Mouse (Mus musculus) cerebellum, adult 11-12 months (tissue): ENCODE data around the gene Plrg1.

Source experiments
- DNase-seq: peaks from one replicate; pipeline ENCODE4 v3.0.0; 2022

Plrg1 gene

DNA sequence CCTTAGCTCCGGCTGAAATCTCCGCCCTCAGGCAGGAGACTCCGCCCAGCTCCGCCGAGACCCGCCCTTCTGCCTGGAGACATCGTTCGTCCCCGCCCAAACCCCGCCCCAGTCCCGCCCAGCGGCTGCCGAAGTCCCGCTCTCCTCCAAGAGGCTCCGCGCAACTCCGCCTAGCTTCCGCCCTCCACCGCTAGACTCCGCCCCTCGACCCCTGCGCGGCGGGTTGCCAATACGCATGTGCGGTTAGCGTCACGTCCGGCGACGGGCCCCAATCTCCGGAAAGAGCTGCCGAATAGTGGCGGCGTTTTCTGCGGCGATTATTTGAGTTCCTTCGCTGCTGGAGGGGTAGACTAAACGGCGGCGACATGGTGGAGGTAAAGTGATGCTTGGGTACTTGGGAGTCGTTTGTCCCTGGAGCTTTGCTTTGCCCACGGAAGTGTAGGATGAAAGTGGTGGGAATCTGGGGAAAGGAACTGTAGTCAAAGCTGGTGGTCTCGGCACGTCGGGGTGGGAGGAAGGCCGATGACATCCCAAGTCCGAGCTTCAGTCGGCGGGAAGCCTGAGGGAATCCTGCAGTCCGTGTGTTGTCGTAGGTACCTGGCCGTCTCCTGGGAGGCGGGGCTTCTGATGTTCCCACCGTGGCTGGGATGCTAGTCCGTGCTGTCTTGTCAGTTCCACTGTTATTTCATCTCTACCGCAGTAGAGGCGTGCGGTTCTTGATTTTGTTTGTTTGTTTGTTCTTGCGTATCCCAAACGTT, at the start of gene Plrg1:
TSS of gene Plrg1 (plus strand) at position 242 of the 758 bp plus-strand sequence.
- DNase-seq: peak; percentile 98

DNA sequence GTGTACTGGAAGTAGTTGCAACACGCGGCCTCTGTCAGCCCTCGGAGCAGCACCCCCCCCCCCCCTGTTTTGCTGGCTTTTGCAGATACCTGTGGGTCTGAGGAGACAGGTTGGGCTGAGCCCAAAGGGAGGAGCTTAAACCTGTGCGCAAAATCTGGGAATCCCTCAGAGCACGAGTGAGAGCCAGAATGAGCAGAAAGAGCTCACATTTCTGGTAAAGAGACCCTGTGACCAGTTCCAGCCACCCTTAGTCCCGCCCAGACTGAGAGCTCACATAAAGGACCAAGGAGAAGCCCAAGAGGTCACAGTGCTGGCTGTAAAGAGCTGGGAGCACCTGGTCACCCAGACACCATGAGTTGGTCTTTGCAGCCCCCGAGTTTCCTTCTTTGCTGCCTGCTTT, 47.8 kb upstream of the Plrg1 start, which contains the start of gene Fgg:
TSS of gene Fgg (plus strand) at position 168 of the 400 bp plus-strand sequence.
- DNase-seq: no peak

DNA sequence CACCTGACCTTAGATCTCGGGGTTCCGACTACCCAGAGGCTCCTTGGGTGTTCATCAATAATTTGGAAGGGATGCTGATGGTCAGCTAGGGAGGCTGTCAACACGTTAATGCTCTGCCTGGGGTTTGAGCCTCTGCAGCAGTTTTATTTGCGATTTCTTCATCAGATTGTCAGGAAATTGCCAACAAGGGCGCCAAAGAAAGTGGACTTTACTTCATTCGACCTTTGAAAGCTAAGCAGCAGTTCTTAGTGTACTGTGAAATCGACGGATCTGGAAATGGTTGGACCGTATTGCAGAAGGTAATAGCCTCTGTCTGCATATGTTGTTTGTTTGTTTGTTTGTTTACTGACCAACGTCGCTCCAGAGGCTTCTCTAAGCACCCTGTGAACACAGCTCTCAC, 45.0 kb upstream of the Plrg1 start:
- DNase-seq: no peak

DNA sequence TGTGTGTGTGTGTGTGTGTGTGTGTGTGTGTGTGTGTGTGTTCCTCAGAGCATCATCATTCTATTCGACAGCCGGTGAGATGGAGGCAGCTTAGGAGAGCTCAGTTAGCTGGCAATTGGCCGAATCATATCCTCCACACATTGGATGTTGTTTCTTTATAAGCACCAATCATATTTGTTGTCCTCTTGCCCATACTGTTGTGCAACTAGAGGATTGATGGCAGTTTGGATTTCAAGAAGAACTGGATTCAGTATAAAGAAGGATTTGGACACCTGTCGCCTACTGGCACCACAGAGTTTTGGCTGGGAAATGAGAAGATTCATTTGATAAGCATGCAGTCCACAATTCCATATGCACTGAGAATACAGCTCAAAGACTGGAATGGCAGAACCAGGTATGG, 44.2 kb upstream of the Plrg1 start:
- DNase-seq: no peak

DNA sequence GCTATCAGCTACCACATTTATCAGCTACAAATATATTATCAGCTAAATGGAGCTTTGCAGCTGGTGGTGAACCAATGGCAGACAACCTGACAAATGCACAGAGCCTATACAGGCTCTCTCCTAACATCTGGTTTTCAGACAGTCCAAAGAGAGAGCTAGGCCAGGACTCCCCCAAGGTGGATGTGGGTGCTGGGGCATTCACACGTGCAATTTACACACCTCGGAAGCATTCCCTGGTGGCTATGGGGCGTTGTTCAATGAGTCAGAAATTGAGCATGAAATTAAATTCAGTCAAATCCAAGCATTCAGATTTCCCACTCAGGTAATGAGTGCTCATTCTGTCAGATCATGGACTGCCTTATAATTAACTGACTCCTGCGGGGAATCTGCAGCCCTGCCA, 43.8 kb upstream of the Plrg1 start:
- no peak for DNase-seq

DNA sequence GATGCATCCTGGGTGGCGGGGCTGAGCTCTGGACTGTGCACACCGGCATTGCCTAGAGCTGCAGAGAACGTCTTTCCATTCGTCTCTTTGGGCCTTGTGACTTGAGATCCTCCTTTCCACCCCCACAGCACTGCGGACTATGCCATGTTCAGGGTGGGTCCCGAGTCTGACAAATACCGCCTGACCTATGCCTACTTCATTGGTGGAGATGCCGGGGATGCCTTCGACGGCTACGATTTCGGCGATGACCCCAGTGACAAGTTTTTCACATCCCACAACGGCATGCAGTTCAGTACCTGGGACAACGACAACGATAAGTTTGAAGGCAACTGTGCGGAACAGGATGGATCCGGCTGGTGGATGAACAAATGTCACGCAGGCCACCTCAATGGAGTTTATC, 42.7 kb upstream of the Plrg1 start:
- DNase-seq: no peak

DNA sequence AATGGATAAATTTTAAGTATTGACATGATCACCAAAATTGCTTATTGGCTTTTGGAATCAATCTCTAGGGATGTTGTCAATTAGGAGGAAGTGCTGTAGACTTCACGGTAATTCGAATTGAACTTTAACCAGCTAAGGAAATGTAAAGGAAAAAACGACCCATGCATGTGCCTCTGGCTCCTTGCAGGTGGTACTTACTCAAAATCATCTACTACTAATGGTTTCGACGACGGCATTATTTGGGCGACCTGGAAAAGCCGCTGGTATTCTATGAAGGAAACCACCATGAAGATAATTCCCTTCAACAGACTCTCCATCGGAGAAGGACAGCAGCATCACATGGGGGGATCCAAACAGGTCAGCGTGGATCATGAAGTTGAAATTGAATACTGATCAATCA, 41.4 kb upstream of the Plrg1 start:
- no peak for DNase-seq

DNA sequence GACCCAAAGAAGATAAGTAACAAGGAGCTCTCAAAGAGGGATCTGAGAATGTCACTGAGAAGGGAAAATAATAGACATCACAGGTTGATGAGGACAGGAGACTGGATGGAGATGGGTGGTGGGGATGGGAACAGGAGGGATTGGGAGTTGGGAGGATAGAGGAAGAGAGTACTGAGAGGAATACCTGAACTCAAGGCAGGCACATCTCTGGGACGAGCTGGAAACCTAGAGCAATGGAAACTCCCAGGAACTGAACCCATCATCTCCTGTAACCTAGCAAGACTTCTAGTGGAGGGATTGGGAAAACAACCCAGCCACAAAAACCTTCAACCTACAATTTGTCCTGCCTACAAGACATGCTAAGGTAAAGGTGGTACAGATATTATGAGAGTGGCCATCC, 39.1 kb upstream of the Plrg1 start:
- no peak for DNase-seq

DNA sequence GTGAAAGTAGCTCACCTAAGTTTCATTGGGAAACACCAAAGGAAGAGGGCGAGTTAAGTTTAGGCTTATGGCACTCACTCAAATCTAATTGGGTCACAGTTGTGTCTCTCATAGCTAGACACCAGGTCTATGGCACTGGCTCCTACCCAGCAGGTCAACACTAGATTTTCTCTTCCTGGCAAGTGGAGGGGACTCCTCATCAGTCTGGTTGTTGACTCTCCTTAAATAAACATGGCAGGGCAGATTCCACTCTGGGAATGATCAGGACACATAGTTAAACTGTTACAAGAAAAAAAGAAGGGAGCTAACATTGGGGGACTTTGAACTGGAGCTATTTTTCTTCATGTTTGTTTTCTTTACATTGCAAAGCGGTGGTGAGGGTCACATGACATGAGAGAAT, 34.9 kb upstream of the Plrg1 start:
- DNase-seq: no peak

DNA sequence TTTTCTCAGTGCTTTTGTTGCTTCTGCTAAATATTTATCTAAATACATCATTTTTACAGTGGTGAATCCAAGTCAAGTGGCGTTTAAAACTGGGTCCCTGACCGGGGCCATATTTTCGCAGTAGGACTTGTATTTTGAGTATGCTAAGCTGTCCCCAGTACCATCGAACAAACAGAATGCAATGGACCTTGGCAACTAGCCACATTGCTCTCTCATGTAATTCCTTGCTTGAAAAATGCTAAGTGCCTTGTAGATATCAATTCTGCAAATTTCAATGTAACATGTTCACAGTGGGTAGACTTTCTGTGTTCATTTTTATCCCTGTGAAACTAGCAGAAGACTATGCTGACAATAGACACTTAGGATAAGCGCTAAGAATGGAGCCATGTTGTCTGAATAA, 34.1 kb upstream of the Plrg1 start:
- no peak for DNase-seq

DNA sequence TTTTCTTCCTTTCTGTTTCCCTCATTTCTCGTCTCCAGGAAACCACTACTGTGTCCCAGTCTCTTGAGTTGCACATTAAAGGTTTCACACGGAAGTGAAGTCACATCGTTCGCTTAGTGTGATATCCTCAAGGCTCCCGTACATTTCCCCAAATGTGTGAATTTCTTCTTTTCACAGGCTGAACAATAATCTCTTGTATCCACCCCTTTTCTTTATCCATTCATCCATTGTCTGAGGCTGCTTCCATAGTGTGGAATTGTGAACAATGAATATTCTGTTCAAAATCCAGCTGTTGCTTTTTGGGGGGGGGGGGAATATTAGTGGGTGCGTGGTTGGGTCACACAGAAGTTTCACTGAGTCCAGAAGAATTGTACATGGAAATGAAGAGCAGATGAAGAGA, 30.3 kb upstream of the Plrg1 start:
- DNase-seq: no peak

DNA sequence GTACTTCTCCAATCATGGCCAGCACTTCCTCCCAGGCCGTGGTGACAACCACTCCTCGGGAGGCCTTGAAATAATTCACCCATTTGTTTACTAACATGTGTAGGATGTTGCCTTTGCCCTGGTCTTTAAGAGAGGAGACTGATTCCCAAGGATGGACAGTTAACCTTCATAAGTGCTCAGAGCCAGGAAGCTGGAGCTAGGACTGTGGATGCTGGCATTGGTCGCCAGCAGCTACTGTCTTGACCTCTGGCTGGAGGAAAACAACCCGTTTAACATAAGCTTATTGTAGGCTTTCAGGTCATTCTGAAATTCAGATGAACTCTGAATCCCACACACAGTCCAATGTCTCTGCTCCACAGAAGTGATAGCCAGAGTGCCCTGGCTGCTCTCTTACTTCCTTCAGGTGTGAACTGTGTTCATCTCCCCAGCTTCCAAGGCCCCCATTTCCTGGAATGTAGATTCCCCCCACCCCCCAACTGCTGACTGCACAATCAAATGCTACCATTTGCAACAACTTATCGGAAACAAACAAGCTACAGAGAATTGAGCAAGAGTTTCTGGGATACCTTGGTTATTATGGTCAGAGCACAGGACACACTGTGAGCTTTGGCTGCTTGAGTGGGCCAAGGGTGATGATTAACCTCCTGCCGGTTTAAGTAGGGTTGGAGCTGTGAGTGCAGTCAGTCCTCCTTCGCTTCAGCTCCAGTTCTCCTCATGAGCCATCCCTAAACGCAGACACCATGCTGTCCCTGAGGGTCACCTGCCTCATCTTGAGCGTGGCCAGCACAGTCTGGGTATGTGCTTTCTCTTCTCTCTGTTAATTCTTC, 29.6 kb upstream of the Plrg1 start, which contains the start of gene Fga:
TSS of gene Fga (plus strand) at position 602 of the 827 bp plus-strand sequence.
- no peak for DNase-seq

DNA sequence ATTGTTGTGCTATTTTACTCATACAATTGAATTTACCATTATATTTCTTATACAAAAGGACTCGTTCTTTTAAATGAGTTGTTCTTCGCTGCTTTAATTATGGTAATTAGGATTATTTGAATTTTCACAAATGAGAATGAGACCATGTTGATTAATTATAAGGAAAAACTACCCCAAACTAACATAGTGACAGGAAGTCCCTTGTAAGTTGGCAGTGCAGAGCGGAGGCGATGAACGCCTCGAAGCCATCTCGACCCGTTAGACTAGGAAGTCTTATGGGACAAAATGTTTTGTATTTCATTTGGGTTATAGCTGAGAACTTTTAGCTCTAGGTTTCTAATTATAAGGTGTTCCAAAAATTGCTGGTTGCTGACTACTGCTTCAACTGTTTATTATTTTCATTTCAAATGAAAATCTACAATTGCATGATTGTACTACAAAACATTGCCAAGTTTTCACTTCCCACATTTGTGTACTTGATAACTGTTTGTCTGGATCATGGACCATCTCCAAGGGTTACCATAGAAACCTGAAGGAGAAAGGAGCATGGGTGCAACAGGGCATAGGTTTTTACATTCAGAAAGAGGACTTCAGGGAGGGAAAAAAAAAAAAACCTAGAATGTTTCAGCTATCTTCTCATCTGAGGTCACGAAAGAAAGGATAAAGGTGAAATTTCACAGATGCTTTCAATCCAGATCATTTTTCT, 27.6 kb upstream of the Plrg1 start:
- DNase-seq: no peak

DNA sequence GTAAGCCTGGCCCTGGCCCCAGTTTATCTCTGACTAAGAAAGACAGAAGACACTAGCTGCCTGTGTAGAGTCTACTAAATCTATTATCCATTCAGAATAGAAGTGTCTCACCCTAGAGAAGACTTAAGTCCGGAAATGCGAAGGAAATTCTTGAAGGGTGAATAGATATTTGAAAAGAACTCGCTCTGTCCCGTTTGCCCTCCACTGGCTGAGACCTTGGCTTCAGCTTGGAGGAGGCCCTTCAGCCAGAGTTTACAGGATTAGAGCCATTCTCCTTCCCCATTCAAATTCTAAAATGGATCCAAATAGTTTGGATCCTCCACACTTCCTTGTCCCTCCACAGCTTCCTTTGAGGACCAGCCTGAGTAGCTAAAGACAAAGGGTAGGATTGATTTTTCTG, 25.0 kb upstream of the Plrg1 start:
- no peak for DNase-seq

DNA sequence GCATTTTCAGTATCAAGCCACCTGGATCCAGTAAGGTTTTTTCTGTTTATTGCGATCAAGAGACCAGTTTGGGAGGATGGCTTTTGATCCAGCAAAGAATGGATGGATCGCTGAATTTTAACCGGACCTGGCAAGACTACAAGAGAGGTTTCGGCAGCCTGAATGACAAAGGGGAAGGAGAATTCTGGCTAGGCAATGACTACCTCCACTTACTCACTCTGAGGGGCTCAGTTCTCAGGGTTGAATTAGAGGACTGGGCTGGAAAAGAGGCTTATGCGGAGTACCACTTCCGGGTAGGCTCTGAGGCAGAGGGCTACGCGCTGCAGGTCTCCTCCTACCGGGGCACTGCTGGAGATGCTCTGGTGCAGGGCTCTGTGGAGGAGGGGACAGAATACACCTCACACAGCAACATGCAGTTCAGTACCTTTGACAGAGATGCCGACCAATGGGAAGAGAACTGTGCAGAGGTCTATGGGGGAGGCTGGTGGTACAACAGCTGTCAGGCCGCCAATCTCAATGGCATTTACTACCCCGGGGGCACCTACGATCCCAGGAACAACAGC, 22.5 kb upstream of the Plrg1 start:
- no peak for DNase-seq

DNA sequence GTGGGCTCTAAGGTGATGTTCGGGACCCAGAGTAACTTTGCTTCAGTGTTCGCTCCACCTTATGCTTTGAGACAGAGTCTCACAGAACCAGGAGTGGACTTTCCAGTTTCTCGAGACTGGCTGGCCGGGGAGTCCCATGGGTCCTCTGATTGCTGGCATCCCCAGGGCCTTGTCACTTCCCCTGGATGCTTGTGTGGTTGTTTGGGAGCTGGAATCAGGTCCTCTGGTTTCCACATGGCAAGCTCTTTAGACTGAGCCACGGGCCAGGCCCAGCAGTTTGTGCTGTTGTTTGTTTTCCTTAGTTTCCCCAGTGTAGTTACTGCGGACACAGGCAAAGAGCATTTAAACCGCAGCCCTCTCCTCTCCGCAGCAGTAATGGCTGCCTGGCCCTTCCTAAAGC, 21.5 kb upstream of the Plrg1 start:
- no peak for DNase-seq

DNA sequence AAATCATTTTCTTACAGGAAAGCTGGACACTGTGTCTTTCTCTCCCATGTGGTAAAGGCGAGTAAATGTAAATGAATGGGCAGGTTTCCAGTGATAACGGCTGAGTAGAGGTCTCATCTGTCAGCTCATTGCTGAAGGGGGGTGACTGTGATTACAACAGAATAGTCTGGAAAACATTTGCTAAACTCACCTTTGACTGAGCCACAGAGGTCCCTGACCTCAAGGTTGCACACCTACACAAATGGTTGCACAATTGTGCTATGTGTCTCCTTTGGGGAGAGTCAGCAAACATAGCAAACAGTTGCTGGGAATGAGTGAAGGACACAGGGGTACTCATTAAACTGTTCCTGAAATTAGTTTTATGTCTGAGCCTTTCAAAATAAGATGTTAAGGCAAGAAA, 16.5 kb upstream of the Plrg1 start:
- no peak for DNase-seq

DNA sequence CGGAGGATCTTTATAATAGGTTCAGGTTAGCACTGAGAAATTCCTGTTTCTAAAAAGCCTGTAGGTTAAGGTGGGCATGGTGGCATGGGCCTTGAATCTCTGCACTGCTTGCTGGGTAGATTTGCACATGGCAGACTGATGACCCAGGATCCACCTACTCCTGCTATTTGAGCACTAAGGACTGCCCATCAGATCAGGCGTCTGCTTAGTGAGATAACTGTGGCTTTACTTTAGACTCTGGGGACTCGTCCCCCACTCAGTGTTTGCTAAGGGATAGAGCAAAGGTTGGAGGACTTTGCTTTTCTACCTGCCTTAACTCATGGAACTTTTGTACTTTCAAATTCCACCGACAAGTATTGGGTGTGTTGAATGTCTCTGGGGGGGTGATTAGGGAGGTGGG, 15.7 kb upstream of the Plrg1 start:
- DNase-seq: no peak

DNA sequence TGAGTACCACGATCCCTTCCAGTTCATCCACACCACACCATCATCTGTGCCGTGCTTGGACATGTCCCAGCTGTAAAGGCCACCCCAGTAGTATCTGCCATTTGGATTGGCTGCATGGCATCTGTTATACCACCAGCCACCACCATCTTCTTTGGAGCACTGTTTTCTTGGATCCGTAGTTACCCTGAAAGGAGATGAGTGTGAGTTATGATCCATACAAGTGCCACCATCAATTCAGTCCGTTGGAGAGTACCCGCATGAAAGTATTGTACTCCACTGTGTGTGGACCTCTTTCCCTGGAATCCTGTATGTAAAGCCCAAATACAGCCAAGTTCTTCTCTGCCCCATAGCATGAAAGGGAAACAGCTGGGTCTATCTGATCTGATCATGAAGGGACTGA, 12.9 kb upstream of the Plrg1 start:
- DNase-seq: no peak

DNA sequence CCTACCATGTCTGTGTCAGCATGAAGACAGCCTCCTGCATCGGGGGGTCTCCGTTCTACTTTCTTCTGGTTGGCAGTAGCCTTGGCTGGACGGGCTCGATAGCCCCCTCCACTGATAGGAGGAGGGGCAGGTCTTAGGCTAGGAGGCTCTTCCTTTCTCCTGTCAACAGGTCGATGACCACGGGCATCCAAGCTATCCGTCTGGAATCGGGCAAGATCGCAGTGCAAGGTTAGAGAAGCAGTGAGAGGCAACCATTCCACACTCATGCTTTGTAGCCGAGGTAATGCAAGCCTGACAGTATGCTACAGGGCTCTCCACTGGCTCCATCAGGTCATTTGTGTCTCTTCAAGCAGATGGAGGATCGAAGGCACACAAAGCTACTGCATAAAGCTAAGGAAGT, 8.7 kb upstream of the Plrg1 start:
- DNase-seq: no peak

DNA sequence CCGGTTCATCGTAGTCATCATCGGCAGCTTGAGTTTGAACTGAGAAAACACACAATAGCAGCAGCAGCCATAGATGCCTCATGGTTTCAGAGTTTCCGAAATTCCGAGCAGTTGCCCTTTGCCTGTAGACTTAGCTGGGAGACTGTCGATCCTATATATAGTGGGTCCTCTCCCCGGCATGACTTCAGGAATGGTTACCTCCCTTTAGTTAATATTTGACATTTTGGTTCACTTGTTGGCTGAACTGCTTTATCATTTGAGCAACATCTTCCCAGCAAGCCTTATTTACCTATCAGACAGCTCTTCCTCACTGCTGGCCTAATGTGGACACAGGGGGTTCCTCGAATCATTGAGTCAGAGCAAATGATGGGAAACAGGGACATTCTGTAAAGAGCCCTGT, 5.6 kb upstream of the Plrg1 start, which contains the start of gene Fgb:
TSS of gene Fgb (minus strand) at position 184 of the 400 bp plus-strand sequence.
- no peak for DNase-seq

DNA sequence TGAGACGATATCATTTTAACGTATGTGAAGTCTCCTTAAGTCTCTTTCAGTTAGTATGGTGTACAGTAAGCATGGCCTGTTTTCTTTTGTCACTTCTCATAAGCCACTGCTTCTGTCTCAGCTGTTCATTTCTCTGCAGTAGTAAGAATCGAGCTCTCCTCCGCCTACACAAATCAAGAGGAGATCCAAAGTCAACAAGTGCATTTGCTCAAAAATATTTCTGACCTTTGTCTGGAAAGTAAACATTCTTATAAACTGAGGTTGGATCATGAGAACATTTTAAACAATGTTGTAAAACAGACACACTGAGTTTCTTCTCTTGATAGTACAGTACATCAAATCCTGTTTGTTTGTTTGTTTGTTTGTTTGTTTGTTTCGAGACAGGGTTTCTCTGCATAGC, 4.7 kb upstream of the Plrg1 start:
- DNase-seq: no peak

DNA sequence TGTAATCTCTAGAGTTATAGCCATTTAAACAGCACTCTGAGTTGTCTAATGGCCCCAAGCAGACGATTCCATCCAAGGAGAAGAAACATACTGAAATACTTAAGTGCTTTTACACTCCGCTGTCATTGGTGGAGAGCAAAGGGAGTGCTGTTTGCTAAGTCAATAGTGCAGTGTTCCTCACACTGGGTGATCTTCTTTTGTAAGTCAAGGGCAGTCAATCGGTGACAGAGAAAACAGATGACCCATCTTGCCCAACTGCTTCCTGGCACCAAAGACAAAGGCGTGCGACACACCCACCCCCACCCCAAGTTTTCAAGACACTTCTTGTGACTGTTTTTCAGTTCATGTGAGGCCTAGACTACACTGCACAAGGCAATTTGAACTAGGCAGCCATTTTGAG, 3.2 kb upstream of the Plrg1 start:
- no peak for DNase-seq
